Mouse (Mus musculus) lung, postnatal 14 days (tissue): Measurements from ENCODE around the gene Rnf207.

Source experiments
- DNase-seq: peaks from one replicate; pipeline ENCODE4 v3.0.0; 2021

Gene Rnf207

DNA sequence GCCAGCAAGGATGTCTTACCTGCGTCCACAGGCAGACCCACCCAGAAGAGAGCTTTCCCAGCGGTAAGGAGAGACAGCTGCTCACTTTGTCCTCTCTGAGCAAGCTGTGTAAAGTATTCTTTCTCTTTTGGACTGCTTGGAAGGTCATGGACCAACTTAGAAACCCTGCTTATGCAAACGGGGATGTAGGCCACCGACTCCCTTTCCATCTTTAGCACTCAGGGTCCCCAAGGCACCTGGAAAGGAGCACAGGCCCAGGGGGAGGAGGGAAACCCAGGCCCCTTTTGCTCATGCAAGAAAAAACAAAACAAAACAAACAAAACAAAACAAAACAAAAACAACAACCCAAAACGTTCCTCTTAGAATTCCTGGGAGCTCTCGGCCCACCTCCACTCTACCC lies 27.2 kb downstream of the Rnf207 start, which contains the start of gene Hes3:
Gene Hes3, minus strand, starts transcription at position 101 of the 400 bp plus-strand sequence.
- no peak for DNase-seq

DNA sequence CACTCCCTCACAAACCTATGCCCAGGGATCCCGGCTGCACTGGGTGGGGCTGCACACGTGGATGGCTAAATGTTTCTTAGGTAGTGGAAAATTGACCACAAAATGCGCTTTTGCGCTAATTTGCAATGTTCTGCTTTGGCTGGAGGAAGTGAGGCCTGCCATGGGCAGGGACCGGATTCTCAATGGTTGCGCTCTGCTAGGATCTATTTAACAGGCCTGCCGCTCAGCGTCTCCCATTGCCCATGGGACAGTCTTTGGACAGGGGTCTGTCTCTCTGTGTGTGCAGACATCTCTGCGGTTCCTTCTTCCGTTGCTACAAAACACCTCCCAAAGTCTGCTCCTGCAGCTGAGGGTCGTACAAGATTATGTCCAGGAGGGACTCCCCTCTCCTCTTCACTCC lies 27.8 kb downstream of the Rnf207 start:
- no peak for DNase-seq

DNA sequence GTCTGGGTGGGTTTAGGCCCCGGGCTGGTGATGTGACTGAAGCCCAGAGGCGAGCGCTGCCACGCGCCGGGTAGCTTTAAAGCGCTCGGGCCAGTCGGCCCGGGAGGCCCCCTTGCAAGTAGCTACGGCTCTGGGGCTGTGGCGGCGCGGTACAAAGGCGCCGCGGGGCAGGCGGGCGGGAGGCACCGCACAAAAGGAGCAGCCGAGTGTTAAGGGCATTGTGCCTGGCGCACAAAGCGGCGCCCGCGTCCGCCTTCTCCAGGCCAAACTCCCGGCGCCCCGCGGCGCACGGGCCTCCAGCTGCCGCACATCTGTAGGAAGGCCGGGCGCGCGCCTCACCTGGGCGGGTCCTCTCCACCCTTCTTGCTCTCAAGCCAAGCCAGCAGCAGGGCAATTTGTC lies 28.4 kb downstream of the Rnf207 start:
- no peak for DNase-seq

DNA sequence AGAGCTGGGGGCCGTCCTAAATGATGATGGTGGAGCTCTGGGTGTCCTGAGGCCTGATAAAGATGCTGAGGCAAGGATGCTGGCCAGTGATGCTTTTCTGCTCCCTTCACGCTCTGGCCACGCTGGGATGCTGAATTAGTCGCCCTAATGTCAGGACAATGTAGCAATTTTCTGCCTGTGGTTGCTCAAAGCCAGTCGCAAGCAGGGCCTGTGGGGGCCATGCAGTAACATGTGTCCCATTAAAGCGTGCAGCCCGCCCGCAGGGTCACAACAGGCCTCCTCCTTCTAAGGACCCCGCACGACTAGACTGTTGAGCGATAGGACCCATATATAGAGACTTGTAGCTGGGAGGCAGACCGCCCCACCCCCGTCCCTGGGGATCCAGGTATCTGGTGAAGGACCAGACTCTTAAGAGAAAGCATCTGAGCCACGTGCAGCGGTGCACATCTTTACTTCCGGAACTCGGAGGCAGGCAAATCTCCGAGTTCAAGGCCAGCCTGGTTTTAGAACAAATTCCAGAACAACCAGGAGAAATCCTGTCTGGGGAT lies 30.3 kb downstream of the Rnf207 start:
- DNase-seq = no peak

DNA sequence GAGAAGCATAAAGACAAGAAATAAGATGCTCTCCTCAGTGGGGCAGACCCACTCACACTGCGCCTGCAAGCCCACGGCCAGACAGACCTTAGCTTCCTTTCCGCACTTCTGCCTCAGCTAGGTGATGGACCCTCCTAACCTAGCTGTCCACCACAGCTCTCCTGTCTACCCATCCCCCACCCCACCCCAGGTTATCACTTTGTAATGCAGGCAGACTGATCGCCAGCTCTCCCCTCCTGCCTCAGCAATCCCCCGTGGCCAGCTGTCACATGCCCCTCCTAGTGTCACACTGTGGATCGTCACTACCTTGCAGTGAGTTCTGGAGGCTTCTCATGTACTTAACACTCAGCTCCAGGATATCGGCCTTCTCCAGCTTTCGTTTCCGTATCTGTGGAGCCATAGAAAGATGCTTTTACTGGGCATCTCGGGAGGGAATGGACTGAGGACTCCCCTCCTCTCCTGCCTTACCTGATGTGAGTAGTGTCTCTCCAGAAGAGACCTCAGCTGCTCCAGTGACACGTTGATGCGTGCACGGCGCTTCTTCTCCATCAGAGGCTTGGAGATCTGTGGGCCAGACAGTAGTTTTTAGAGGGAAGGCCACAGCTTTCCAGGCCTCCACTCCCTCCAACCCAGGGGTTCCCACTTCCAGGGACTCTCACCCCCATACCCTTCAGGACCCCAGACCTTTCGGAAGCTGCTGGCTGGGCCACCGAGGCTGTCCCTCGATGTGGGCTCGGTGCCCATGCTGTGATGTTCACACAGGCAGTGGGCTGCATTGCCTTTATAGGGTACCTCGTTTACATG lies 31.3 kb downstream of the Rnf207 start:
- DNase-seq = no peak

DNA sequence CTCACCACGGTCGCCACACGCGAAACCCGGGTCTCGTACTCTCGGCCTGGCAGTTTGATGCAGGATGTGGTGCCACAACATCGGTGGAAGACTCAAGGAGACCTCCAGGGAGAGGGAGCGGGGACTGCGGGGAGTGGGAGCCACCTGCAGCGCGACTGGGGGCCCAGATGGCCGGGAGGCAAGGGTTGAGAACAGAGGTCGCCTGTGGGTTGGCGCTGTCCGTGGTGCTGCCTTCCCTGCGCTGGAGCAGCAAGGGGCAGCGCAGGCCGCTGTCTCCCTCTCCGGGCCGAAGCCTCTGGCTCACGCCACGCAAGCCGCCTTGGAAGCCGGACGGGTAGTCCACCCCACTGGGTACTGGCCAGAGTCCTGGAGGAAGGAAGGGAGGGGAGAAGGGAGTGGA lies 31.9 kb downstream of the Rnf207 start:
- peak; percentile 79 for DNase-seq

DNA sequence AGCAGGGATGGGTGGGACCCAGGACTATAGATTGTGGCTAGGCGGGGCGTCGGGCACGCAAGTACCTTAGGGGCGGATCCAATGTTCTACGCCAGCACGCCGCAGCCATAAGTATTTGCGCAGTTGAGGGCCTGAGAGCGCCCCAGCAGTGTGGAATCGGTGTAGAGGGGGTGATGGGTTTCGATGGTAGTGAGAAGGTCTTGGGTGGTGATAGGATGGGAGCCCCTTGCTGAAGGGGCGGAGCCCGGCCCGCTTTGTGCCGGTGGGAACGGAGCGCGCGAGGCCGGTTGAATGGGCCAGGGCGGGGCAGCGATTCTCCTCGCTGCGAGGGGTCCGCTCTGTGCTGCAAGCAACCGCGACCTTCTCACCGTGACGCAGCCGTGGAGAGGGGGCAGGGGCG lies 32.6 kb downstream of the Rnf207 start:
- no peak for DNase-seq

DNA sequence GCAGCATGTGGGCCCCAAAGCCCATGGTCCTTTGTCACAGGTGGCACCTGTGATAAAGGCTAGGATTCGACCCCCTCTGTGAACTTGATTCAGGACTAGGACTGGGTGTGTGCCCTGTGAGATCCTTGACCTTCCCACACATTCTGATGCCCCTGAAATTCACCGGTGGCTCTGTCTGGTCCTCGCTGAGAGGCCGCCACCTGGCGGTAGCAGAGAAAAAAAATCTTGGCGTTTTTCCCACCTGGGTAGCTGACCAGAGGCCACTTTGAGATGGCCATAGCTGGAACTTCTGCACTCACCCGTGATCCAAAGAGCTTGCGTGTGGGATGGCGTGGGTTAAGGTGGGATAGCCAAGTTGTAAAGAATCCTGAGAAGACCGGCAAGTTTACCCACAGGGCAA lies 33.3 kb downstream of the Rnf207 start:
- peak; percentile 64 for DNase-seq

DNA sequence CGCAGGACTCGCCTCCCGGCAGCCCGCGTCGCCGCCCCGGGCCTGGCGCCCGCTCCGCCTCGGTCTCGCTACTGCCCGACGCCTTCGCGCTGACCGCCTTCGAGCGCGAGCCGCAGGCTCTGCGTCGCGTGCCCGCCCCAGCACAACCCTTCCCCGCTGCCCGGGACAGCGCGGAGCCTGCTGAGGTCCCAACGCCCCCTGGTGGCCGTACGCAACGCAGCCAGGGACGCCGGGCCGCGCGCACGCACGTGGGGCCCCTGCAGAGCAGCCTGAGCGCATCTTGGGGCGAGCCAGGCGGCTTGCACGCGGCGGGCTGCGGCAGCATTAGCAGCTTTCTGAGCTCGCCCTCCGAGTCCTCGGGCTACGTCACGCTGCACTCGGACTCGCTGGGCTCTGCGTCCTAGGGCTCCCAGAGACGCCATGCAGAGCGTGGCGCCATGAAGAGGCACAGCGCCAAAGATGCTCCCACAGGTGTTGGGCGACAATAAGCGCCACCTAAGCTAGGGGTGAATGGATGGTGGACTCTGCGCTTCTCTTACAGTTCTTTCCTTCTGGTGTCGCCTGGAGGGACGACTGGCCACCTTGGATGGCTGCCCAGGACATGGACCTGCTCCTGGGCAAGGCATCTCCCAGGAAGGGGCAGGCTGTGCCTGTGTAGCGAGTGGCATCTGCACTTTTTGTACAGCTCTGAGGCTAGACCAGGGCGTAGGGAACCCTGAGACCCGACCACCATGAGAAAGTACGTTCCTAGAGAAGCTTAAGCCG lies 35.4 kb downstream of the Rnf207 start:
- peak; percentile 89 for DNase-seq

DNA sequence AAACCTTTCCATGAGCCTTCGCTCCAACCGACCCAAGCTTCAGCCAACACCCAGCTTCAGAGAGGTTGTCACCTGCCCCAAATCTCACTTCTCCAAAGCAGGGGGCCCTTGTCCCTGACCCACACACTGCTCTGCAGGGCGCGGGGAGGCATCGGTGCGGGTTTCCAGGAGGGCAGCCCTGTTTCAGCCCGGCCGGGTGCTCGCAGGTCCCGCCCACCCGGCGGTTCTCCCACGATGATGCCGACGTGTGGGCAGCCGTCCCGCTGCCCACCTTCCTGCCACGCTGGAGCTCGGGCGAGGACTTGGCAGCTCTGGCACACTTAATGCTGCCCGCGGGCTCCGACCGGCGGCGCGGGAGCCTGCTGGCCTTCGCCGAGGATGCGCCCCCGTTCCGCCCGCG lies 36.1 kb downstream of the Rnf207 start:
- DNase-seq = no peak

DNA sequence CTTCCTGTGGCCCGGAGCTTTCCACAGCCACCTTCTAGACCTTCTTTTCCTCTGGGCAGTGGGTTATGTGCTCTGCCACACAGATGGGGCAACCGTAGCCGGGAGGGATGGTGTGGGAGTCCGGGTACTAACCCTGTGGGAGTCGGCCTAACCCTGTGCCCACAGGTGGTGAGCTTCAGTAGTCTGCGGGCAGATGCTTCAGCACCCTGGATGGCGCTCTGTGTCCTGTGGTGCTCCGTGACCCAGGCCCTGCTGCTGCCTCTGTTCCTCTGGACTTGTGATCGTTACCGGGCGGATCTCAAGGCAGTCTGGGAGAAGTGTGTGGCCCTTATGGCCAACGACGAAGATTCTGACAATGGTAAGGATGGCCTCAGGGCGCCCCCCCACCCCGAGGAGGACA lies 37.2 kb downstream of the Rnf207 start:
- DNase-seq = no peak

DNA sequence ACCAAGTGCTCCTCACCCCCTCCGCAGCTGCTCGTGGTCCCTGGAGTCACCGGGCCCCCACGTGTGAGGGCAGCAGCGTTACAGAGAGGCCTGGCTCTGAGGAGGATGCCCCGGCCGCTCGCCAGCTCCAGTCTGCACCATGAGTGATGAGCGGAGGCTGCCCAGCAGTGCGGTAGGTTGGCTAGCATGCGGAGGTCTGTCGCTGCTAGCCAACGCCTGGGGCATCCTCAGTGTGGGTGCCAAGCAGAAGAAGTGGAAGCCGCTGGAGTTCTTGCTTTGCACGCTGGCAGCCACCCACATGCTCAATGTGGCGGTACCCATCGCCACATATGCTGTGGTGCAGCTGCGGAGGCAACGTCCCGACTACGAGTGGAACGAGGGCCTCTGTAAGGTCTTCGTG lies 39.8 kb downstream of the Rnf207 start:
- no peak for DNase-seq

DNA sequence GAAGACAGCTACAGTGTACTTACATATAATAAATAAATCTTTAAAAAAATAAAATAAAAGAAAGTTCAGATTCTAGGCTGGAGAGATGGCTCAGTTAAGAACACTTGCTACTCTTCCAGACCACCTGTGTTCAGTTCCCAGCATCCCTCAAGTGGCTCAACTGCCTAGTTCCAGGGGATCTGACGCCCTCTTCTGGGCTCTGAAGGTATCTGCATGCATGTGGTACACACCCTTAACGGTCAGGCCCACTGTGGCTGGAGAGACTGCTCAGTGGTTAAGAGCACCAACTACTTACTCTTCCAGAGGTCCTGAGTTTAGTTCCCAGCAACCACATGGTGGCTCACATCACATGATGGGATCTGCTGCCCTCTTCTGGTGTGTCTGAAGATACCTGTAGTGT lies 40.9 kb downstream of the Rnf207 start:
- no peak for DNase-seq

DNA sequence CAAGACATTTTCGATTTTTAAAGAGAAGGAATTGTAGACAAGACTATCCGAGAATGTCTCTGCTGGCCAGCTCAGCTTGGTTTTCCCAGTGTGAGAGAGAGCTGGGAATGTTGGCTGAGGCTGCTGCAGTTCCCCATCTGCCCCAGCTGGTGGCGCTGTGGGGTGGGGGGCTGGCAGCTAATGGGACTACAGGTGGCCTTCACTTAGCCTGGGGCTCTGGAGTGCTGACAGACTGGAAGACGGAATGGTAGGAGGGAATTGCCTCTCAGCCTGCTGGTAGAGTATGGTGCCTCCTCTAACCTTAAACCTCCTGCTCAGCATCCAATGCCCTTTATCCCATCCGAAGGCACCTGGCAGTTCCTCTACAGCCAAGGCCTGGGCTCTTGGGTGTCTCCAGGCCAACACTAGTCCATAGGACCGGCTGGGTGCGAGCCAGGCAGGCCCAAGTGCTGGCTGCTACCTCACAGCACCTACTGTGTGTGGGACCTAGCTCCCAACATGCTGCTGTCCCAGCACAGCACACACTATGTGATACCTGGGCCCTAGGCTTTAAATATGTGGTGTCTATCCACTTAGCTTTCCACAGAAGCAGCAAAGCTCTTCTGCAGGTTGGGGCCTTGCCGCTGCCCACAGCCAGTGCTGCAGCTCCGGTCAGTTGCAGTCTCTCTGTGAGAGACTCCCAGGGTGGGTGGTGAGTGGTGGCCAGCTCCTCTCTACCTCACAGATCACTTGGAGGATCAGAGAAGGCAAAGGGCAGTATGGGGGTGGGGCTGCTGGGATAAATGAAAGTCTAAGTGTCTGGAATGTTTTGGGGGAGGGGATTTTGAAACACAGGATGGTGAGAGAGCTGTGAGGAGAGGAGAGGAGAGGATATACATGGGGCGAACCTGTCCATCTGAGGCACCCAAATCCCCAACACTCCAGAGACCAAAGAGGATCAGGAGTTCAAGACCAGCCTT lies 42.1 kb downstream of the Rnf207 start:
- DNase-seq = no peak

DNA sequence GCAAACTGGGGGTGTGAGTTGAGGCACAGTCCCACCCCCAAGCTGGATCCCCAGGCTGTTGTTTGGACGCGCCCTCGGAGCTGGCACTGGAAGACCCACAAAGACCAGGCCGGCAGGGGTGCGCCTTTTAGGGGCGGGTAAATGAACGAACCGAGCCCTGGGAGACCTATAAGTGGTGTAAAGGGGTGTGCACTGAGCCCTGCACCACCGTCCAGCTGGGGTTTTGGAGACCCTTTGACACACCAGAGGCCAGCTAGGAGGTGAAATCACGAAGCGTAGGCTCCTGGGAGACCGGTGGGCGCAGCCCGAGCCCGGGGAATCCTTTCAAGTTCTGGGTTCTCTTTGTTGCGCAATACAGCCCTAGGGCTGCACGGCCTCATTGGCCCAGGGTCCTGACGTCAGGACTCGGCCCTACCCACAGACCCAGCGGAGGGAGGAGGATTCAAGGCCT lies 44.1 kb downstream of the Rnf207 start:
- DNase-seq = peak; percentile 52

DNA sequence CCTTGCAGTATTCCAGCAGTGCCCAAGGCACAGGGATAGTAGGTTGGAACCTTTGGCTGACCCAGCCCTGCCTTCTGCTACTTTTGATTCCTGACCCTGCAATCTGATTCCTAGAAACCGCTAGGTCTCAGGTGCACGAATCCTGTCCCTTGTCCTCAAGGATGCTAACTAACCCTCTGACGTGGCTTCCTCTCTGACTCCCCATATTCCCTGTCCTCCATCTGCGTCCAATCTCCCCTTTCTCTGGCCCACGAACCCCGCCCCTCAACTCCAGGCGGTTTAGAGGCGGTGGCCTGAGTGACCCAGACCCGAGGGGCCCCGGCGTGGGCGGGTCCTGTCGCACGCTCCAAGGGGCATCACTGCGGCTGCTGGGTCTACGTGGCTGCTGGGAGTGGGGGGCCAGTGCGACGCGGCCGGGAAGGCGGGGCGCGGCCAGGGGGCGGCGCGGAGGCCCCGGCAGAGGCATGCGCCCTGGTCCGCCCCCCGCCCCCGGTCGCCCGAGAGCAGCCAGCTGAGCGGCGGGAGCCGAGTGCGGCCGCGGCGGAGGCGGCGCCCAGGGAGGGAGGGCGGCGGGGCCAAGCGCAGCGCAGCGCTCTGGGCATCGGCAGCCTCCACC lies 45.1 kb downstream of the Rnf207 start, which contains the start of gene Gpr153:
Gene Gpr153, plus strand, starts transcription at position 612 of the 616 bp plus-strand sequence.
- peak; percentile 58 for DNase-seq

DNA sequence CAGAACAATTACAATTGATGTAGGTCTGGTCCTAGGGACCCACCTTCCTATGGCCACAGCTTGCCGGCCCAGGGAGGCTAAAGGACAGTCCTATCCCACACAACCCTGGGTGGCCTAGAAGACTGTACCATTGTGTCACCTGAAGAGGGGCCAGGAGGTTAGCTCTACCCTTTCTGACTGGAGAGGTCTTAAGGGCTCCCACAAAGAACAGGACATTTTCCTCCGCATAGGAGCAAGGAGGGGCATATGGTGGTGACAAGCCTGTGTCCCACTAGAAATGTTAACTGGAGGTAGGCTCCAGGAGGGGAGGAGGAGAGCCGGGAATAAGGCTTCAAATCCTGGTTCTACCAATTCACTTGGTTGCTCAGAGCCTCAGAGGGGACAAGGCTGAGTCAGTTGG lies 45.6 kb downstream of the Rnf207 start:
- no peak for DNase-seq

DNA sequence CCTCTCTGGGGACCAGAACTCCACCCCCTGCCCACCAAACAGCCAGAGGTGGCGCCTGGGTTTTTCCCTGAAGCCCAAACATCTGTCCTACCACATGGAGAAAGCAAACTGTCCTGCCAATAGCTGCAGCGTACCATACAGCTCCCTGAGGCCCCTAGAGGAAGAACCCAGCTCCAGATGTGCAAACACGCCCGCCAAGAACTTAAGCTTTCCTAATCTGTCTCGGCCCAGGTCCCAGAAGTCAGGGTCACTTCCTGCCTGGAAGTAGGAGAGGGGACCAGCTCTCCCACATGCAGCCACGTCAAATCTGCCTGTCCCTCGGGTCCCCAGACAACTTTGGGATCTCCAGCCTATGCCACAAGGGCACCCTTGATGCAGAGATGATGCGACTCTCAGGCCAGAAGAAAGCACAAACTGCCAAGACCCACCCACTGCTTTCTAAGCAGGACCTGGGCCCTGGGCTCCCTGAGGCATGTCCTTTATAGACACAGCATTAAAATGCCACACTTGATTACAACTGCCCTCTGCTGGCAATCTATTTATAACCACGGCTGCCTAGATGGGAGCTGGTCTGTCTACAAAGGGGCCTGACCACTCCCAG lies 46.2 kb downstream of the Rnf207 start:
- DNase-seq = peak; percentile 51

DNA sequence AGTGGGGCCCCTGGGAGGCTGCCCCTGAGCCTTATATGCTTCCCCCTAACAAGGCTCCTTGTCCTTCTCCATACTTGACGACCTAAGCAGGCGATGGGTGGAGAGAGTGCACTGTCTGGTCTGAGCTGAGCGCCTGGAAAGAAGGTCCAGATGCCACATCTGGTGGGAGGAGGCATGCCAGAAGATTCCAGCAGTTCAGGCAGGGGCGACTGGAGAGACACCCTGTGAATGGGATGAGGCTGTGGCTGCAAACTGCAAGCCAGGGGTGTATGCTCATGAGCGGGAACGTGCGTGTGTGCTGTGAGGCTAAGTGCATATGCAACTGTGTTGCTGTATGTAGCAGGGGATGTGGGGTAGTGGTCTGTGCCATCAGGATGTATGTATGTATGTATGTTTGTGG lies 46.8 kb downstream of the Rnf207 start:
- DNase-seq = no peak

DNA sequence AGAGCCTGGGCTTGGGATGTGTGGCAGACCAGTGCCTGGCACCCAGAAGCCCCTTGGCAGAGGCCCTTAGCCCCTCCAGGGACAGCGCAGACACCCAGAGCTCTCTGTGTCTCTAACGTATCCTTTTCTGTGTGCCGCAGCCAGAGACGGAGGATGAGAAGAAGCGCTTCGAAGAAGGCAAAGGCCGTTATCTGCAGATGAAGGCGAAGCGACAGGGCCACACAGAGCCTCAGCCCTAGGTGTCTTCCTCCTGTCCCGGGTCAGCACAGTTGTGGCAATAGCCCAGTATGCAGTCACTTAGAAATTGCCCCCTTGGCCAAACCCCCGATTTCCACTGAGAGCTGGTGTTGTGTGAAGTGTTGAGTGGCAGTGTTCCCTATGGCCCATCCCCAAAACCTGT lies 47.5 kb downstream of the Rnf207 start:
- DNase-seq = no peak

DNA sequence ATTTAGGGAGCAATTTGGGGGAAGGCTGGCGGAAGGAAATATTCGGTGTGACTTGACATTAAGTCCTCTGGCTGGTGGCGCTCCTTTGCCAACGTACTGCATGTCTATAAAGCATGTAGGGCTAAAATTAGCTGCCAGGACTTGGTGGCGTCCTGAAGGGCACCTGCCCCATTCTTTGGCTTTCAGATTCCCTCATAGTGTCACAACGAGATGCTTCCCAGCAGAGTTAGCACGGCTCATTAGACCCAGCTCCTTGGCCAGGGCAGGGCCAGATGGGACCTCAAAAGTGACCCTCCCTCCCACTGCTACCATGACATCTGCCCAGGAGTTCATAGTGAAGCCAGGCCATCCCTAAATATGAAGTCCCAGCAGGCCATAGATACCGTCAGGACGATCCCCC lies 48.2 kb downstream of the Rnf207 start:
- no peak for DNase-seq

DNA sequence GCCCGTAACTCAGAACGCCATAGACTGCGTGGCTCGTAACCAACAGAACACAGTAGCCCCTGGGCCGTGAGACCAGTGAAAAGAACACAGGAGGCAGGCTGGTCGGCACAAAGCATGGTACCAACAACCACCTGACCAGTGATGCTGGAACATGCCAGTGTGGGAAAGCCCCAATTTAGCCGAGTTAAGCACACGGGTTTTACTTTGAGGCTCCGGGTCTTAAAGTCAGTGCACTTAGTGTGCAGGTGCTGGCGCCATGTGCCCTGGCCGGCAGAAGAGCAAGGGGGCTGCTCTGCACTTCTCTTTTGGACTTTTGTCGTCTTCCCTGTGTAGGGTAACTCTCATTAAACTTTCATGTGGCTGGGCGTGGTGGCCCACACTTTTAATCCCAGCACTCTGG lies 48.8 kb downstream of the Rnf207 start:
- no peak for DNase-seq
